Mouse (Mus musculus): ENCODE data around the gene Clca4a. TPM values are rescaled to one million over a fixed set of nuclear protein-coding genes. Genes with fewer than 3 reads are reported as not detected.

Clca4a gene
- polyA plus RNA-seq (2015; fragmentation: Nextera tagmentation; extraction: Ambion mirVana), result 0.08 TPM in 2 replicates

DNA sequence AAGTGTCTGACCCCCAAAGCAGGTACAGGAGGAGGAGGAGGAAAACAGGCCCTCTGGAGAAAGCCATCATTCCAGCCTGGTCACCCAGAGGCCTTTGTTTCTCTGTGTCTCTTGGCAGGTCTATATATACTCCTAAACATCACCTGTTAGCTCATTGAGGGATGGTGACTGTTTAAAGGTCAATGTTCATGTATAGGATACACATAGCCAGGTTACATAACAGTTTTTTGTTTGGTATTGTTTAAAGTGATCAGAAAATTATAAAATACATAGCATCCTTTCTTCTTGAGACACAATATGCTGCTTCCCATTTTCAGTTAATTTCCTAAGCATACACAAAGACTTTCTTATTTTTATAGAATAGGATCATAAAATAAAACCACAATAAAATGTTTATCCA is at the start of gene Clca4a:
Gene Clca4a, minus strand, starts transcription at position 101 of the 400 bp plus-strand sequence.

DNA sequence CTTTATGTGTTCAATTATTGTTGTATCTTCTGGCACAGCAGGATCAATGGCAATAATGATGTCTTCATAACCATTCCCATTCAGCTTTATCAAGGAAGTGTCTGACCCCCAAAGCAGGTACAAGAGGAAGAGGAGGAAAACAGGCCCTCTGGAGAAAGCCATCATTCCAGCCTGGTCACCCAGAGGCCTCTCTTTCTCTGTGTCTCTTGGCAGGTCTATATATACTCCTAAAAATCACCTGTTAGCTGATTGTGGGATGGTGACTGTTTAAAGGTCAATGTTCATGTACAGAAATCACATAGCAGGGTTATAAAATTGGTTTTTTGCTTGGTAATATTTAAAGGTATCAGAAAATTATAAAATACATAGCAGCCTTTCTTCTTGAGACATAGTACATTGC is 42.5 kb downstream of the Clca4a start, which contains the start of gene Clca4b:
Gene Clca4b, minus strand, starts transcription at position 195 of the 400 bp plus-strand sequence.

Other genes with a start within 250 kb of the Clca4a start
- 14.6 and 14.8 TPM in 2 replicates for gene Clca3a1, start 214.1 kb downstream of the Clca4a start, polyA plus RNA-seq (2015; fragmentation: Nextera tagmentation; extraction: Ambion mirVana)
- 14.8 and 15.7 TPM in 2 replicates for gene Clca3a2, start 155.6 kb downstream of the Clca4a start, polyA plus RNA-seq (2015; fragmentation: Nextera tagmentation; extraction: Ambion mirVana)
- not detected in 2 replicates for gene Clca3b, start 125.7 kb downstream of the Clca4a start, polyA plus RNA-seq (2015; fragmentation: Nextera tagmentation; extraction: Ambion mirVana)
- not detected in 2 replicates for gene Clca4b, start 42.5 kb downstream of the Clca4a start, polyA plus RNA-seq (2015; fragmentation: Nextera tagmentation; extraction: Ambion mirVana)
- gene Clca1, start 57.7 kb upstream of the Clca4a start, polyA plus RNA-seq (2015; fragmentation: Nextera tagmentation; extraction: Ambion mirVana), result 0.89 and 1.6 TPM in 2 replicates
- gene Clca2, start 124.4 kb upstream of the Clca4a start, polyA plus RNA-seq (2015; fragmentation: Nextera tagmentation; extraction: Ambion mirVana), result 1.0 and 1.1 TPM in 2 replicates
- 6.1 and 9.5 TPM in 2 replicates for gene Odf2l, start 143.5 kb upstream of the Clca4a start, polyA plus RNA-seq (2015; fragmentation: Nextera tagmentation; extraction: Ambion mirVana)